Mouse (Mus musculus): ENCODE results near the gene Tnfsf12. TPM values are rescaled to one million over a fixed set of nuclear protein-coding genes. Genes with fewer than 3 reads are reported as not detected.

The Tnfsf12 gene
- polyA plus RNA-seq, 1 experiment from 2014 or later = 6.9 TPM

- Histone ChIP-seq H3K4me1 (replicated peaks; ENCODE audit: control insufficient read depth, insufficient read depth) (no peaks in the 10 kb centered on the region), H3K36me3 (ENCODE audit: control insufficient read depth, insufficient read depth, low read length) (no peaks in the 10 kb centered on the region), H3K9me3 (ENCODE audit: control insufficient read depth, low read length) (no peaks in the 10 kb centered on the region), H3K9ac (ENCODE audit: low read length) (no peak overlapping the region), H3K27ac (replicated peaks) (no peak overlapping the region), H3K4me2 (replicated peaks; ENCODE audit: low read depth) (no peak overlapping the region), H3K4me3 (ENCODE audit: low read depth, low read length) (no peak overlapping the region), H3K27me3 (ENCODE audit: control insufficient read depth, insufficient read depth, low read length) (no peaks in the 10 kb centered on the region)
- ATAC-seq (ENCODE audit: low FRiP score, low TSS enrichment) (no peak), DNase-seq (ENCODE audit: low spot score) (no peak)
- no peak for TF ChIP-seq CTCF (IDR thresholded peaks at IDR 0.05; ENCODE audit: low read depth)
- TF ChIP-seq EP300 (optimal IDR thresholded peaks at IDR 0.05) = no peak
- WGBS = 38% methylated on average over 1 of the region's 1 CpGs
Observed at GRCm38 (mm10) chr11:69699595-69699994, 3.9 kb upstream of the Tnfsf12 start.

GRCm38 (mm10) chr11:69698574-69698973 is 2.9 kb upstream of the Tnfsf12 start:
- DNase-seq (ENCODE audit: low spot score) (no peak), ATAC-seq (ENCODE audit: low FRiP score, low TSS enrichment) (no peak)
- WGBS = 71% methylated on average over 5 of the region's 5 CpGs
- Histone ChIP-seq H3K4me2 (replicated peaks; ENCODE audit: low read depth) (no peak overlapping the region), H3K27me3 (ENCODE audit: control insufficient read depth, insufficient read depth, low read length) (no peaks in the 10 kb centered on the region), H3K27ac (replicated peaks) (no peak overlapping the region), H3K4me1 (replicated peaks; ENCODE audit: control insufficient read depth, insufficient read depth) (no peaks in the 10 kb centered on the region), H3K4me3 (ENCODE audit: low read depth, low read length) (no peak overlapping the region), H3K9me3 (ENCODE audit: control insufficient read depth, low read length) (no peaks in the 10 kb centered on the region), H3K9ac (ENCODE audit: low read length) (no peak overlapping the region), H3K36me3 (ENCODE audit: control insufficient read depth, insufficient read depth, low read length) (no peaks in the 10 kb centered on the region)
- TF ChIP-seq CTCF (IDR thresholded peaks at IDR 0.05; ENCODE audit: low read depth) = peak; percentile 40
- TF ChIP-seq EP300 (optimal IDR thresholded peaks at IDR 0.05) = no peak

GRCm38 (mm10) chr11:69697396-69697795 is 1.7 kb upstream of the Tnfsf12 start:
- Histone ChIP-seq H3K4me1 (replicated peaks; ENCODE audit: control insufficient read depth, insufficient read depth) (no peaks in the 10 kb centered on the region), H3K27ac (replicated peaks) (no peak overlapping the region), H3K27me3 (ENCODE audit: control insufficient read depth, insufficient read depth, low read length) (no peaks in the 10 kb centered on the region), H3K36me3 (ENCODE audit: control insufficient read depth, insufficient read depth, low read length) (no peaks in the 10 kb centered on the region), H3K9me3 (ENCODE audit: control insufficient read depth, low read length) (no peaks in the 10 kb centered on the region), H3K4me2 (replicated peaks; ENCODE audit: low read depth) (no peak overlapping the region), H3K9ac (ENCODE audit: low read length) (no peak overlapping the region), H3K4me3 (ENCODE audit: low read depth, low read length) (no peak overlapping the region)
- DNase-seq (ENCODE audit: low spot score) = no peak
- no peak for ATAC-seq (ENCODE audit: low FRiP score, low TSS enrichment)
- WGBS = 90% methylated on average over 3 of the region's 3 CpGs
- TF ChIP-seq EP300 (optimal IDR thresholded peaks at IDR 0.05) (no peak), CTCF (IDR thresholded peaks at IDR 0.05; ENCODE audit: low read depth) (no peak)

GRCm38 (mm10) chr11:69695046-69695360 is 646 bp downstream of the Tnfsf12 start:
- peak overlapping the region; percentile 80 for H3K9ac ChIP-seq (ENCODE audit: low read length)
- H3K4me3 ChIP-seq (ENCODE audit: low read depth, low read length) = peak overlapping the region; percentile 61
- peak overlapping the region; percentile 84 for H3K4me2 ChIP-seq (replicated peaks; ENCODE audit: low read depth)
- no peaks in the 10 kb centered on the region for H3K9me3 ChIP-seq (ENCODE audit: control insufficient read depth, low read length)
- 20% methylated on average over 6 of the region's 6 CpGs for WGBS
- no peaks in the 10 kb centered on the region for H3K36me3 ChIP-seq (ENCODE audit: control insufficient read depth, insufficient read depth, low read length)
- peak overlapping the region; percentile 89 for H3K27ac ChIP-seq (replicated peaks)
- ATAC-seq (ENCODE audit: low FRiP score, low TSS enrichment) = peak; percentile 13; the same call in 1 of the 2 replicates
- H3K4me1 ChIP-seq (replicated peaks; ENCODE audit: control insufficient read depth, insufficient read depth) = no peaks in the 10 kb centered on the region
- DNase-seq (ENCODE audit: low spot score) = no peak
- no peaks in the 10 kb centered on the region for H3K27me3 ChIP-seq (ENCODE audit: control insufficient read depth, insufficient read depth, low read length)
- TF ChIP-seq CTCF (IDR thresholded peaks at IDR 0.05; ENCODE audit: low read depth) (no peak), EP300 (optimal IDR thresholded peaks at IDR 0.05) (no peak)

- Histone ChIP-seq H3K4me3 (ENCODE audit: low read depth, low read length) (no peak overlapping the region), H3K27me3 (ENCODE audit: control insufficient read depth, insufficient read depth, low read length) (no peaks in the 10 kb centered on the region), H3K4me1 (replicated peaks; ENCODE audit: control insufficient read depth, insufficient read depth) (no peaks in the 10 kb centered on the region), H3K9ac (ENCODE audit: low read length) (no peak overlapping the region), H3K36me3 (ENCODE audit: control insufficient read depth, insufficient read depth, low read length) (no peaks in the 10 kb centered on the region), H3K9me3 (ENCODE audit: control insufficient read depth, low read length) (no peaks in the 10 kb centered on the region), H3K27ac (replicated peaks) (no peak overlapping the region), H3K4me2 (replicated peaks; ENCODE audit: low read depth) (no peak overlapping the region)
- ATAC-seq (ENCODE audit: low FRiP score, low TSS enrichment) = no peak
- TF ChIP-seq EP300 (optimal IDR thresholded peaks at IDR 0.05) = no peak
- TF ChIP-seq CTCF (IDR thresholded peaks at IDR 0.05; ENCODE audit: low read depth) = no peak
- DNase-seq (ENCODE audit: low spot score) = no peak
- WGBS = 52% methylated on average over 11 of the region's 11 CpGs
Observed at GRCm38 (mm10) chr11:69693421-69693965, 2.2 kb downstream of the Tnfsf12 start.

GRCm38 (mm10) chr11:69692863-69693262 is 2.8 kb downstream of the Tnfsf12 start:
- no peaks in the 10 kb centered on the region for H3K4me1 ChIP-seq (replicated peaks; ENCODE audit: control insufficient read depth, insufficient read depth)
- H3K9me3 ChIP-seq (ENCODE audit: control insufficient read depth, low read length) = no peaks in the 10 kb centered on the region
- no peak overlapping the region for H3K4me2 ChIP-seq (replicated peaks; ENCODE audit: low read depth)
- no peak overlapping the region for H3K27ac ChIP-seq (replicated peaks)
- DNase-seq (ENCODE audit: low spot score) (no peak), ATAC-seq (ENCODE audit: low FRiP score, low TSS enrichment) (peak; percentile 47)
- WGBS = 74% methylated on average over 6 of the region's 6 CpGs
- no peaks in the 10 kb centered on the region for H3K27me3 ChIP-seq (ENCODE audit: control insufficient read depth, insufficient read depth, low read length)
- no peaks in the 10 kb centered on the region for H3K36me3 ChIP-seq (ENCODE audit: control insufficient read depth, insufficient read depth, low read length)
- no peak overlapping the region for H3K4me3 ChIP-seq (ENCODE audit: low read depth, low read length)
- no peak overlapping the region for H3K9ac ChIP-seq (ENCODE audit: low read length)
- TF ChIP-seq EP300 (optimal IDR thresholded peaks at IDR 0.05) = no peak
- no peak for TF ChIP-seq CTCF (IDR thresholded peaks at IDR 0.05; ENCODE audit: low read depth)

Measured in stomach, postnatal 0 days (tissue).